Mouse (Mus musculus): ENCODE measurements at regions not wholly inside any gene's neighbourhood (a gene's known extent, or its start where the extent isn't known, plus 50 kb on each side); places are given as distances from the start of the nearest gene placed in this dataset.

GRCm38 (mm10) chr10:98343827-98344226, 570.4 kb upstream of the Atp2b1 start:
- Histone ChIP-seq H3K36me3 (ENCODE audit: control insufficient read depth, insufficient read depth, low read length) (no peaks in the 10 kb centered on the region), H3K4me2 (replicated peaks; ENCODE audit: low read depth) (no peak overlapping the region), H3K4me3 (ENCODE audit: low read depth, low read length) (no peak overlapping the region), H3K27ac (replicated peaks) (no peak overlapping the region), H3K9ac (ENCODE audit: low read length) (no peak overlapping the region), H3K27me3 (ENCODE audit: control insufficient read depth, insufficient read depth, low read length) (no peaks in the 10 kb centered on the region), H3K4me1 (replicated peaks; ENCODE audit: control insufficient read depth, insufficient read depth) (no peaks in the 10 kb centered on the region), H3K9me3 (ENCODE audit: control insufficient read depth, low read length) (no peaks in the 10 kb centered on the region)
- TF ChIP-seq EP300 (optimal IDR thresholded peaks at IDR 0.05) (no peak), CTCF (IDR thresholded peaks at IDR 0.05; ENCODE audit: low read depth) (no peak)
- no peak for DNase-seq (ENCODE audit: low spot score)
- 81% methylated on average over 5 of the region's 5 CpGs for WGBS
- ATAC-seq (ENCODE audit: low FRiP score, low TSS enrichment), result no peak

- no peak overlapping the region for H3K27ac ChIP-seq (replicated peaks)
- no peaks in the 10 kb centered on the region for H3K4me1 ChIP-seq (replicated peaks; ENCODE audit: control insufficient read depth, insufficient read depth)
- H3K4me3 ChIP-seq (ENCODE audit: low read depth, low read length), result no peak overlapping the region
- H3K36me3 ChIP-seq (ENCODE audit: control insufficient read depth, insufficient read depth, low read length), result no peaks in the 10 kb centered on the region
- H3K4me2 ChIP-seq (replicated peaks; ENCODE audit: low read depth), result no peak overlapping the region
- H3K9ac ChIP-seq (ENCODE audit: low read length), result no peak overlapping the region
- DNase-seq (ENCODE audit: low spot score) (peak; percentile 15), ATAC-seq (ENCODE audit: low FRiP score, low TSS enrichment) (no peak)
- H3K9me3 ChIP-seq (ENCODE audit: control insufficient read depth, low read length), result no peaks in the 10 kb centered on the region
- 43% methylated on average over 5 of the region's 5 CpGs for WGBS
- H3K27me3 ChIP-seq (ENCODE audit: control insufficient read depth, insufficient read depth, low read length), result no peaks in the 10 kb centered on the region
- TF ChIP-seq CTCF (IDR thresholded peaks at IDR 0.05; ENCODE audit: low read depth), result no peak
- TF ChIP-seq EP300 (optimal IDR thresholded peaks at IDR 0.05), result no peak
Observed at GRCm38 (mm10) chr10:98349466-98349865, 564.7 kb upstream of the Atp2b1 start.

- no peak overlapping the region for H3K27ac ChIP-seq (replicated peaks)
- ATAC-seq (ENCODE audit: low FRiP score, low TSS enrichment) (no peak), DNase-seq (ENCODE audit: low spot score) (no peak)
- no peak overlapping the region for H3K9ac ChIP-seq (ENCODE audit: low read length)
- H3K4me2 ChIP-seq (replicated peaks; ENCODE audit: low read depth), result no peak overlapping the region
- H3K36me3 ChIP-seq (ENCODE audit: control insufficient read depth, insufficient read depth, low read length), result no peaks in the 10 kb centered on the region
- H3K9me3 ChIP-seq (ENCODE audit: control insufficient read depth, low read length), result no peaks in the 10 kb centered on the region
- no peaks in the 10 kb centered on the region for H3K4me1 ChIP-seq (replicated peaks; ENCODE audit: control insufficient read depth, insufficient read depth)
- WGBS, result 82% methylated on average over 6 of the region's 6 CpGs
- no peak for TF ChIP-seq EP300 (optimal IDR thresholded peaks at IDR 0.05)
- TF ChIP-seq CTCF (IDR thresholded peaks at IDR 0.05; ENCODE audit: low read depth), result no peak
- no peak overlapping the region for H3K4me3 ChIP-seq (ENCODE audit: low read depth, low read length)
- no peaks in the 10 kb centered on the region for H3K27me3 ChIP-seq (ENCODE audit: control insufficient read depth, insufficient read depth, low read length)
Observed at GRCm38 (mm10) chr10:98350318-98350926, 563.8 kb upstream of the Atp2b1 start.

- H3K4me1 ChIP-seq (replicated peaks; ENCODE audit: control insufficient read depth, insufficient read depth), result no peaks in the 10 kb centered on the region
Observed at GRCm38 (mm10) chr10:98352061-98352460, 562.1 kb upstream of the Atp2b1 start.

GRCm38 (mm10) chr10:98354486-98354885, 559.7 kb upstream of the Atp2b1 start:
- H3K36me3 ChIP-seq (ENCODE audit: control insufficient read depth, insufficient read depth, low read length), result no peaks in the 10 kb centered on the region
- TF ChIP-seq CTCF (IDR thresholded peaks at IDR 0.05; ENCODE audit: low read depth) (no peak), EP300 (optimal IDR thresholded peaks at IDR 0.05) (no peak)

More at GRCm38 (mm10) chr10:98352061-98352460, 562.1 kb upstream of the Atp2b1 start:
- DNase-seq (ENCODE audit: low spot score) (no peak), ATAC-seq (ENCODE audit: low FRiP score, low TSS enrichment) (no peak)
- Histone ChIP-seq H3K27ac (replicated peaks) (no peak overlapping the region), H3K4me3 (ENCODE audit: low read depth, low read length) (no peak overlapping the region), H3K27me3 (ENCODE audit: control insufficient read depth, insufficient read depth, low read length) (no peaks in the 10 kb centered on the region), H3K36me3 (ENCODE audit: control insufficient read depth, insufficient read depth, low read length) (no peaks in the 10 kb centered on the region), H3K9me3 (ENCODE audit: control insufficient read depth, low read length) (no peaks in the 10 kb centered on the region), H3K9ac (ENCODE audit: low read length) (no peak overlapping the region), H3K4me2 (replicated peaks; ENCODE audit: low read depth) (no peak overlapping the region)
- 43% methylated on average over 2 of the region's 2 CpGs for WGBS
- TF ChIP-seq CTCF (IDR thresholded peaks at IDR 0.05; ENCODE audit: low read depth) (no peak), EP300 (optimal IDR thresholded peaks at IDR 0.05) (no peak)

GRCm38 (mm10) chr10:98364604-98365003, 549.6 kb upstream of the Atp2b1 start:
- Histone ChIP-seq H3K27me3 (ENCODE audit: control insufficient read depth, insufficient read depth, low read length) (no peaks in the 10 kb centered on the region), H3K4me3 (ENCODE audit: low read depth, low read length) (no peak overlapping the region), H3K9me3 (ENCODE audit: control insufficient read depth, low read length) (no peaks in the 10 kb centered on the region), H3K9ac (ENCODE audit: low read length) (no peak overlapping the region), H3K4me1 (replicated peaks; ENCODE audit: control insufficient read depth, insufficient read depth) (no peaks in the 10 kb centered on the region), H3K36me3 (ENCODE audit: control insufficient read depth, insufficient read depth, low read length) (no peaks in the 10 kb centered on the region), H3K27ac (replicated peaks) (no peak overlapping the region), H3K4me2 (replicated peaks; ENCODE audit: low read depth) (no peak overlapping the region)
- WGBS, result 57% methylated on average over 2 of the region's 2 CpGs
- ATAC-seq (ENCODE audit: low FRiP score, low TSS enrichment), result no peak
- TF ChIP-seq CTCF (IDR thresholded peaks at IDR 0.05; ENCODE audit: low read depth), result no peak
- no peak for TF ChIP-seq EP300 (optimal IDR thresholded peaks at IDR 0.05)
- DNase-seq (ENCODE audit: low spot score), result no peak

More at GRCm38 (mm10) chr10:98354486-98354885, 559.7 kb upstream of the Atp2b1 start:
- no peak overlapping the region for H3K4me2 ChIP-seq (replicated peaks; ENCODE audit: low read depth)
- ATAC-seq (ENCODE audit: low FRiP score, low TSS enrichment) (no peak), DNase-seq (ENCODE audit: low spot score) (no peak)
- H3K4me1 ChIP-seq (replicated peaks; ENCODE audit: control insufficient read depth, insufficient read depth), result no peaks in the 10 kb centered on the region
- no peak overlapping the region for H3K9ac ChIP-seq (ENCODE audit: low read length)
- no peaks in the 10 kb centered on the region for H3K27me3 ChIP-seq (ENCODE audit: control insufficient read depth, insufficient read depth, low read length)
- no peak overlapping the region for H3K27ac ChIP-seq (replicated peaks)
- no peak overlapping the region for H3K4me3 ChIP-seq (ENCODE audit: low read depth, low read length)
- H3K9me3 ChIP-seq (ENCODE audit: control insufficient read depth, low read length), result no peaks in the 10 kb centered on the region
- 95% methylated on average over 2 of the region's 2 CpGs for WGBS
